Mouse (Mus musculus) cerebral cortex, adult 2 months (tissue): ENCODE measurements around the gene Mast3.

Experiments used
- WGBS: fragments of 180-500 bp; shearing (Covaris S2); methylation state at CpG from one replicate; pipeline ENCODE4 v1.1.7; 2018; 5-methylcytosine and 5-hydroxymethylcytosine counted together

Mast3 gene

DNA sequence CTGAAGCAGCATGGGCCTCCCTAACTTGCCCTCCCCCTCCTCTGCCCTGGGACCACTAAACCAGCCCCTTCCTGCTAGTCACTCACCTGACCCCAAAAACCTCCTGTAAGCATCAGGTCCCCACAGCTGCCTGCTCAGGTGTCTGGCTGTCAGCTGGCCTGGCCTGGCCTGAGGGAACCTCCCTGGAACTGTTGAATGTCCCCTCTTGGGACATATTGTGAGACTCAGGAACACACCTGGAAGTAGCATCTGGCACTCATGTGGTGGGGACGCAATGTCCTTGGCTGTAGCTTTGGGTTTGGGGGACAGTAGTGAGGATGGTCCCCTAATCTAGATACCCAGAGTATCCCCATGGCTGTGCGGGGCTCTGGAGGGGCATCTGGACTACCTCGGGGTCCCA, 29.2 kb upstream of the Mast3 start:
- WGBS: 91% methylated on average over 3 of the region's 3 CpGs

DNA sequence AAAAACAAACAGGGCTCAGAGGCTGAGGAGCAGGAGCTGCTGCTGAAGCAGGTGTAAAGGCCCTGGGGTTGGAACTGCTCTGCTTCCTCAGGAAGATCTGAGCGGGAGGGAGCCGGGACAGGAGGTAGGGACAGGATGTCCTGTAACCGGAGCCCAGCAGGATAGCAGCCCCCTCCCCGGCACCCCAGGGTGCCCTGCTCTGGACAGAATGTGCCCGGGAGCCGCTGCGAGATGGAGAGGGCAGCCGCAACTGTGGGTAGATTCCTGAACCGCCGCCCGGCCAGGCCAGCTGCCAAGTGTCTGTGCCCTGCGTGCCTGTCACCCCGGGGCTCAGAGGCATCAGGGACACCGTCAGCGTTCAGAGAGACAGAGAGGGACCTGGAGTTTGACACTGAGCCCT, 28.7 kb upstream of the Mast3 start:
- WGBS: 66% methylated on average over 15 of the region's 15 CpGs

DNA sequence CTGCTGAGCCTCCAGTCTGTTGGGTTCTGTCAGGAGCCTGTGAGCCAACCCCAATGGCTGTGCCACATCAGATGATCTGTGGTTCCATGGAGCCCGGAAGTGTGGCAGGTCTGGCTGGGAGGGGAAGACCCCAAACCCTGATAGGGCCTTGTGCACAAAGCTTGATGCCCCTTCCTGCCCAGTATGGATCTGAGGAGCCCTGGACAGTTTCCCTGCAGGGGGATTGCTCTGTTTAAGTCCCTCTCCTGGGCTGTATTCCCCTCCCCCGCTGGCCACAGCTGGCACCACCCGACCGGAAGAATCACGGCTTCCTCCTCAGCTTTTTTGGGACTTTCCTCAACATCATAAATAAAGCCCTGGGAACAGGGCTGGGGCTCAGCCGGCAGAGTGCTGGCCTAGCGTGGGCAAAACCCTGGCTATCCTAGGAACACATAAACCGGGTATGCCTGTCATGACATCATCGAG, 28.2 kb upstream of the Mast3 start:
- WGBS: 36% methylated on average over 9 of the region's 9 CpGs

- WGBS: 61% methylated on average over 11 of the region's 11 CpGs
These were observed 27.5 kb upstream of the Mast3 start for GRCm38 (mm10) chr8:70832371-70832770.

DNA sequence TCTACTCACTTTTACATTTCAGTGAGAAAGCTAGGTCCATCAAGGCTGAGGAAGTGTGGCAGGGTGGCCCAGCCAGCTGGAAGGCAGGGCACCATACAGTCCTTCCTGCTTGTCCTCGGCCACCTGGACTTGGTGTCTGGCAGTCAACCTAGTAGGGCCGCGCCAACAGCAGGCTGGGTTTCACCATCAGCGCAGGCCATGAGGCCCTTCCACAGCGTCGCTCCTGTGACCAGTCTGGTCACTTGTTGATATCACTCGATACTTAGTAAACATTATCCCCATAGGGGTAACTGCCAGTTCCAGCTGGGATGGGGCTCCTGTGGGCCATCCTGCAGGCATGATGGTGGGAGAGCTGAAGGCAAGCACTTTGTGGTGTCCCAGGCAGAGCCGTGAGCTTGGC, 26.7 kb upstream of the Mast3 start:
- 95% methylated on average over 8 of the region's 8 CpGs for WGBS

DNA sequence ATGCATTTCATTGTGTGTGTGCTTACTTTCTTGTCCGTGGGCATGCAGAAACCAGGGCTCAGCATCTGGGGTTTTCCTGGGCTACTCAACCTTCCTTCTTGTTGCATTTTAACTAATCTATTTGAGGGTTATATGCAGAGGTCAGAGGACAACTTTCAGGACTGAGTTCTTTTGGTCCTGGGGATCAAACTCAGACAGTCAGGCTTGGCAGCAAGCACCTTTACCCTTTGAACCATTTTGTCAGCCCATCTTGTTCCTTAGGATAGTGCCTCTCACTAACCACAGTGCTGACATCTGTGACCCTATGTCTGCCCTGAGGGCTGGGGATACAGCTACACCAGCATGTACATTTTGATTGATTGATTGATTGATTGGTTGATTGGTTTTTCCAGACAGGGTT, 22.9 kb upstream of the Mast3 start:
- WGBS: 98% methylated on average over 1 of the region's 1 CpGs

DNA sequence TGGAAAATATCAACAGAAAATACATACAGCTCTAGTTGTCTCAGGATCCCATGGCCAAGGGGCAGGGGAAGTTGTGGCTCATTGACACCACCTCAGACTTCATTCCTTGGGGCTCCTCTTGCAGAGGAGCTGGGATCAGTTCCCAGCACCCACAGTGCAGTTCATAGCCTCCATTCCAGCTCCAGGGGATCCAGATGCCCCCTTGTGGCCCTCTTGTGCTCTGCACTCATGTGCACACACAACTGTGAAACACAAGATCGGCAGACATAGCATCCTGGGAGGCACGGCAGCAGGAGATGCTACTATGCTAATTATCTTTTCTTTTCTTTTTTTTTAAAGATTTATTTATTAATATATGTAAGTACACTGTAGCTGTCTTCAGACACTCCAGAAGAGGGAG, 22.2 kb upstream of the Mast3 start:
- 92% methylated on average over 2 of the region's 2 CpGs for WGBS

GRCm38 (mm10) chr8:70825816-70826215, 21.0 kb upstream of the Mast3 start:
- WGBS: 82% methylated on average over 8 of the region's 8 CpGs

DNA sequence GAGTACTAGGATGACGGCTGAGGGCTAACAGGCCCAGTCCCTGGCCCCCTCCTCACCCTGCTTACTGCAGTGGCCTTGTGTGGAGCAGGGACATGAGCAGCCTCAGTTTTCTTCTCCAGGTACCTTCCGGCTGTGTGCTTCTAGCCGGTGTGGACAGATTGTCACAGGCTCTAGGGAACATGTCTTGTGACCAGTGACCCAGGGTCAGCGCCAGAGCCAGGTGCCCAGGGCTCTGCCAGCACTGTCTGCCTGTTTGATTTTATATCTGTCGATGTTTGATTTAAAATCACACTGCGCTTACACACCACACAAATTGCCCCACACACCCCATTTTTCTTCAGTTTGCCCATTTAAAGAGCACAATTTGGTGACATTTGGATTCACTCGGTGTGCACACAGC, 18.9 kb upstream of the Mast3 start:
- 93% methylated on average over 7 of the region's 7 CpGs for WGBS

- WGBS: 70% methylated on average over 3 of the region's 3 CpGs
These were observed 17.7 kb upstream of the Mast3 start for GRCm38 (mm10) chr8:70822594-70822993.

- WGBS: 35% methylated on average over 11 of the region's 11 CpGs
These were observed 17.1 kb upstream of the Mast3 start for GRCm38 (mm10) chr8:70821992-70822391.

GRCm38 (mm10) chr8:70821399-70821962, 16.6 kb upstream of the Mast3 start:
- 18% methylated on average over 30 of the region's 30 CpGs for WGBS

DNA sequence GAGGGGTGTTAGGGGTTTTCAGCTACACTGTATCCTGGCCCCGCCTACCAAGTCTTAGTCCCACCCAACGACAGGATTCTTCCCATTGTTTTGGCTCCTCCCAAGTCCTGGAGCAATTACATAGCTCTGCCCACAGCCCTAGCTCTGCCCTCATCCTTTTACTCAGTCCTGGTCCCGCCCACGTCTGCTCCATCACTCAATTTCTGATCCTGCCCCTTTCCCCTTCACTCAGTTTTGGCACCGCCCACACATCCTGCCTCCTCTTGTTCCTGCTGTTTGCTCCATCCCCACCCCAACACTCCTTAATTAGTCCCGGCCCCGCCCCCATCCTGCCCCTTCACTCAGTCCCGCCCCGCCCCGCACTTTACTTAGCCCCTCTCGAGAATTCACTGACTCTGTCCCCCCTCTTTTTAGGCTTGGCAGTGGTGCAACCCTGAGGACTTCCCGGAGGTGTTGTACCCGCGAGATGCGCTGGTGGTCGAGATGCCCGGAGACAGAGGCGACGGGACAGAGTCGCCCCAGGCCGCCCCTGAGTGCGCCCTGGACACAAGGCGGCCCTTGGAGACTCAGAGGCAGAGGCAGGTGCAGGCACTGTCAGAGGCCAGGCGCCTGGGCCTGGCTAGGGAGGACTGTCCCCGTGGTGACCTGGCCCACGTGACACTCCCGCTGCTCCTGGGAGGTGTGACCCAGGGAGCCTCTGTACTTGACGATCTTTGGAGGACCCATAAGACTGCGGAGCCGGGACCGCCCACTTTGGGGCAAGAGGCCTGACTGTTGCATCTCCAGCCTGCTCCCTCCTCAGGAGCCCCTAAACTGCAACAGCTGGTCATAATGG, 15.5 kb upstream of the Mast3 start:
- 11% methylated on average over 31 of the region's 31 CpGs for WGBS

- WGBS: 11% methylated on average over 29 of the region's 30 CpGs
These were observed 11.8 kb upstream of the Mast3 start for GRCm38 (mm10) chr8:70816679-70817078.

DNA sequence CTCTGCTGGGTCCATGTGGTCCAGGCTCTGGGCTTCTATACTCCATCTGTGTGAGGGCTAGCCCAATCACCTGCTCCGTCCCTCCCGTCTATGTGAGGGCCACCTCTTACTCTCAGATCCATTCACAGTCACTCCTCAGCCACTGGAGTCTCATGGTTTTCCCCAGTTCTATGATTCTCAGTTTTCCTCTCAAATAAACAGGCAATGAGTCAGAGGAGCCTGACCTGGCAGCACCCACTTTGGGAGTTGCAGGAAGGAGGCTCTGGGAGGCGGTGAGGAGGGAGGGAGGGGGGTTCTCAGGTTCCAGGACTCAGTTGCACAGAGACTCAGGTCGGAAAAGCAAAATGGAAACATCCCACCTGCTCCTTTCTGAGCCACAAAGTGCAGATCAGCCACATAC, 8.0 kb upstream of the Mast3 start:
- WGBS: 69% methylated on average over 4 of the region's 4 CpGs

- WGBS: 67% methylated on average over 4 of the region's 4 CpGs
These were observed 7.2 kb upstream of the Mast3 start for GRCm38 (mm10) chr8:70812055-70812454.

DNA sequence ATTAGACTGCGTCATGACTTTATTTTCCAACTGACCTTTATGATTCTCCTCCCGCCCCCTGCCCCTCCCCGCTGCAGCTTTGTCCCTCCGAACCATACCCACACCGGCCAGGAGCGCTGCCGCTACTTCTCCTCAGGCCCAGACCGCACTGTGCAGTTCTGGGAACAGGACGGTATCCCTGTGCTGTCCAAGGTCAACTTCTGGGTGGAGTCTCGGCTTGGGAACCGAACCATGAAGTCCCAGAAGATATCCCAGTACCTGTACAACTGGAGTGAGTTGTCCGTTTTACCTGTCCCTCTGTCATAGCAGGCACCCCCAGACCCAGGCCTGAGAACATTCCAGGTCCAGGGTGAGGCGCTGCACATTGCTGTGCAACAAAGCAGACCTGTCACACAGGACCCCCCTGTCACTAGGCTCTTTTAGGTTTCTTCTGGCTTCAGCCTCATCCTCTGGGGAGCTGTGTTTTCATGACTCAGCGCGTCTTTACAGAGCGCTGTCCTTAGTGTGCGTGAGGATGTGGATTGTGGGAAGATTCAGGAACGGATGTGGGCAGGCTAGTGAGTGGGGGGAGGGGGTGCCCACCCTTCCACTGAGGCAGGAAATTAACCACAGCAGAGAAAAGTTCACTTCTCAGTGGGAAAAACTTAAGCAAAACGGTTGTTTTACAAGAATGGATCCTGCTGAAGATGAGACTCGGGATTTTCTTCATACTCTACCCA, 6.3 kb upstream of the Mast3 start:
- 78% methylated on average over 20 of the region's 20 CpGs for WGBS

DNA sequence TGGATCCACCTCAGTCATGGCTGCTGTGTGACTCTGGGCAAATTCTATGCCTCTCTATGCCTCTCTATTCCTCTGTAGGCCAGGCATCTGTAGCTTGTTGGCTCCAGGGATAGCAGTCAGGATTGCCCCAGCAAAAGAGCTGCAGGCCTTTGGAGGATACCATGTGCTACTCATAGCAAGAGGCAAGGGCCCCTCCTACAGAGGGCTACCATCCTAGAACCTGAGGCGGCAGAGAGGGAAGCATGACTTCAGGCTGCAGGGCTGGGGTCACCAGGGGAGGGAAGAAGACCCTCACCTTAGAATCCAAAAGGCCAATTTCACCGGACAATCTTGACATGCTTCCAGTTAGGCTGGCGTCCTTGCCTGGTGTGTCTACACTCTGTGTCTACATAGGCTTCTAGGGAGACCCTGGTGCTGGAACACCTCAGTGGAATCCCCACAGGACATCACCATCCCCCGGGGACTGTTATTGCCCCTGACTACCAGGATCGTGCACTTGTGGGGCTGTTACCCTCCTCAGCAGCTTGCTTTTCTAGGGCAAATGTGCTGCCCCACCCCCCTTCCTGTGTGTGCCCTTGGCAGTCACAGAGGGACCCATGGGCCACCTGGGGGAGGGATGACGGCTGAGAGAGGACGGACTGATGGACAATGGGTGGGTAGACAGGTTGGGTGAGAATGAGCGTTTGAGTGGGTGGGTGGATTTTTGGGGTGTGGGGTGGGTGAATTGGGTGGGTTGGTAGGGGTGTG, 4.3 kb upstream of the Mast3 start:
- WGBS: 73% methylated on average over 8 of the region's 8 CpGs

DNA sequence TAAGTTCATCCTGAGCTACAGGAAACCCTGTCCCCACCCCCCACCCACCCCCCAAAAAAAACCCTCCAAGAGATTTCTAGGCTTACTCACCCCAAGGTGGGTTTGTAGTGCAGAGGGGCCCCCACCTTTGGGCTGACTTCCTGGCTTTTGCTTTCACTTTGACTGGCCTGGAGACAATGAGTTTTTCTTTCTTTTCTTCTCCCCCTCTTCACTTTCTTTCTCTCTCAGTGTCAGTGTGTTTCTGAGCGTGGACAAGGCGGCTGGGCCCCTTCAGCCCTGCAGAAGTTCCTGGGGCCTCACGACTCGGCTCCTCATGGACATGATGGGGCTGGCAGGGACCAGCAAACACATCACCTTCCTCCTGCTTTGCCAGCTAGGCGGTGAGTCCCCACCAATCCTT, 3.4 kb upstream of the Mast3 start, which contains the start of gene Il12rb1:
Gene Il12rb1, plus strand, starts transcription at position 211 of the 400 bp plus-strand sequence.
- WGBS: 86% methylated on average over 5 of the region's 5 CpGs

- WGBS: 48% methylated on average over 1 of the region's 1 CpGs
These were observed 2.5 kb upstream of the Mast3 start for GRCm38 (mm10) chr8:70807304-70807703.

DNA sequence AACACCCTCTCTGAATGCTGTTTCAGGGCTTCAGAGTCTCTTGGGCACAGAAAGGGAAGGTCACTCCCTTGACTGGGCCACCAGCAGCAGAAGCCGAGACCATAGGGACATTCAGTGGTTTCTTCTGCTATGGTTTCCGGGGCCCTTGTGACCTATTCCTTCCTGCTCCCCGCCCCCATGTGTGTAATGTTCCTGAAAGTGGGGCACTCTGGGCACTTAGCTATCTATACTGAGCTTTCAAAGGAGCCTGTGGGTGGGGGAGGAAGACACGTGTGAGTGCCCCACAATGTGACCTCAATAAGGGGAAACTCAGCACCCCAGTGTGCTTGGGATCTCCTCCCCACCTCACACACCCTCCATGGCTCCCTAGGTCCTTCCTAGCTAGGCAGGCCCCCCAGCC, 1.7 kb upstream of the Mast3 start:
- WGBS: 73% methylated on average over 4 of the region's 4 CpGs
